Mouse (Mus musculus): ENCODE data around the gene Taf12.
A peak's percentile ranks its signal among the peaks of the same experiment; 100 is the strongest.

DNA sequence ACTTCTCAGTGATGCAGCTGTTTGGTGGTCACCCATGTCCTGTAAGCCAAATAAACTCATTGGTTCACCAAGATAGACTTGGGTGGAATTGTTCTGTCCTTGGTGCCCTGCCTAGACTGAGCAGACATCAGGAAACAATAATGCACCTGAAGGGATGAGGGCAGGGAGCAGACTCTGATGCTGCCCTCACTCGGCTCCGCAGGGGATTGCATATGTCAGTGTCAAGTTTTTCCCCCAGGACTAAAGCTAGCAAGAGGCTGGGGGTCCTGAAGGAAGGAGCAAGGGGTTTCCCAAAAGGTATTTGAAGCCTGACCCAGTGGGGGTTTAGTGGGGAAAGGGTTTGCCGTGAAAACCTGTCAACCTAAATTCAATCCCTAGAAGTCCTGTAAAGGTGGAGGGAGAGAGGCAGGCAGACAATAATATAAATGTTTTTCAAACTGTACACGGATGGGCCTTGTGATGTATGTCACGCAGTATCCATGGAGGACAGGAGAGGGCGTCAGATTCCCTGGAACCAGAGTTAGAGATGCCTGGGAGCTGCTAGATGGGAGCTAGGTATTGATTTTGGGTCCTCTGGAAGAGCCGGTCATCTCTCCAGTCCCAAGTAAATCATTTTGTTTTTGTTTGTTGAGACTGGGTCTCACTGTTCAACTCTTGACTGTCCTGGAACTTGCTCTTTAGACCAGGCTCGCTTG lies 21.7 kb downstream of the Taf12 start:
- TF ChIP-seq CTCF (IDR thresholded peaks at IDR 0.05; ENCODE audit: low read depth) (peak; percentile 30), EP300 (optimal IDR thresholded peaks at IDR 0.05) (no peak)
